Mouse (Mus musculus) liver, adult 2 months (tissue): ENCODE measurements around the gene Epb41l3.

Source experiments
- CTCF ChIP-seq: fragments of 200-500 bp; IDR thresholded peaks from 2 replicates; pipeline ENCODE4 v1.5.1; 2011; ENCODE audit warnings: low read depth, low read length, control low read depth
- POLR2A ChIP-seq: fragments of 200-500 bp; IDR thresholded peaks from 2 replicates; pipeline ENCODE4 v1.6.1; 2011; ENCODE audit warnings: low read length, control low read depth; ENCODE audit not compliant: insufficient read depth; ENCODE audit errors: extremely low read depth

DNA sequence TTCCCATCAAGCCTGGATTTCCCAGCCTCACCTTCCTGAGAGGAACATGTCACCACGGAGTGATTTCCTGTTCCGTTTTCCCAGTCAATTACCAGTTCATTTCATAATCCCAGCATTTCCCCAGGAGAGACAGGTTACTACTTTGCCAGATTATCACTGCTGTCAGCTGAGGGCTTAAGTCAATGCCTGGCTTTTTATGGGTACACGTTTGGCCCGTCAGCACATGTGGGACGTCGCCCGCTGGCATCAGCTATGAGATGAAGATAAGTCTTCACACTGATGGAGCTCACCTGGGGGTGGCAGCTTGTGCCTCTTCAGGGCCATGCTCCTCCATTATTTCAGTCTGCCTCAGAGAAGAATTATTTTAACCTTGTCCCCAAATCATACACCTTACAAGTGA lies 145.4 kb downstream of the Epb41l3 start:
- TF ChIP-seq CTCF (no peak), POLR2A (no peak)
